ENCODE assay signal across 14 mouse cellular contexts in the genomic region with DNA sequence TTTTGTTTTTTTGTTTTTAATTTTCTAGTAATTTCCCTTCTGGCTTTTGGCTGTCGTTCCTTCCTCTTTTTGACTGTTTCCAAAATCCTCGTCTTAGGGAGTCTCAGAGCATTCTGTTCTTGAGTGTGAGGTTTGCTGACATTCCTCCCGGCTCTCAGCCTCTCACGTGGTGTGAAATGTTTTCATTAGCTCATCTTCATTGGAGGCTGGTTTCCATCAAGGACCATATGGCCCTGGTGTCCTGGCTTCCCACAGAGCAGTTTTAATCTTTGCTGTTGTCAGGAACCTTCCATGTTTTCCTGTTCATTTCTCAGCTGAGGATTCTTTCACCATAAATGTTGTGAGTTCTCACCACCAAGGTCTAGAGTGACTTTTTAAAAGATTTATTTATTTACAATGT. TPM values are rescaled to one million over a fixed set of nuclear protein-coding genes. Genes with fewer than 3 reads are reported as not detected.
DNase-seq lines count a peak whose midpoint lies in the region; ATAC-seq and TF ChIP-seq lines count a peak whose summit lies in the region.
"Had no signal": no experiment of that assay in that cellular context is flagged by ENCODE, and none has a peak within 500 bp of the region (broad histone marks: within the 10 kb centered on the region; RNA-seq: fewer than 3 reads in every experiment).

No protein-coding gene starts in this region.

- no peaks in the 10 kb centered on the region for H3K36me3 ChIP-seq in midbrain, postnatal 0 days (ENCODE audit: insufficient read depth, low read length)
- no peaks in the 10 kb centered on the region for H3K36me3 ChIP-seq in midbrain, embryonic 13.5 days
- H3K36me3 ChIP-seq in hindbrain, embryonic 11.5 days (ENCODE audit: control insufficient read depth, insufficient read depth, low read length): no peaks in the 10 kb centered on the region
- H3K36me3 ChIP-seq: G1E had no signal

- H3K27ac ChIP-seq in midbrain, postnatal 0 days (ENCODE audit: low read depth, low read length): no peak overlapping the region
- H3K27ac ChIP-seq in midbrain, embryonic 13.5 days: no peak overlapping the region
- H3K27ac ChIP-seq in hindbrain, embryonic 11.5 days (ENCODE audit: low read depth, low read length): no peak overlapping the region

- no peaks in the 10 kb centered on the region for H3K9me3 ChIP-seq in midbrain, postnatal 0 days (ENCODE audit: low read length)
- no peaks in the 10 kb centered on the region for H3K9me3 ChIP-seq in midbrain, embryonic 13.5 days
- no peaks in the 10 kb centered on the region for H3K9me3 ChIP-seq in hindbrain, embryonic 11.5 days (ENCODE audit: control insufficient read depth, low read length)
- H3K9me3 ChIP-seq: G1E had no signal

- H3K4me3 ChIP-seq in midbrain, postnatal 0 days (ENCODE audit: low read depth, low read length): no peak overlapping the region
- no peak overlapping the region for H3K4me3 ChIP-seq in midbrain, embryonic 13.5 days (replicated peaks)
- H3K4me3 ChIP-seq in hindbrain, embryonic 11.5 days (ENCODE audit: low read depth, low read length): no peak overlapping the region
- H3K4me3 ChIP-seq: erythroblast, embryonic 14.5 days had no signal

- no peak for TF ChIP-seq CTCF in midbrain, postnatal 0 days (IDR thresholded peaks at IDR 0.05)

- WGBS in midbrain, postnatal 0 days: 66% methylated on average over 4 of the region's 4 CpGs
- 74% methylated on average over 4 of the region's 4 CpGs for WGBS in midbrain, embryonic 13.5 days
- 69% methylated on average over 4 of the region's 4 CpGs for WGBS in hindbrain, embryonic 11.5 days

- peak; percentile 93 for DNase-seq in heart, adult 11 months
- no peak for DNase-seq in heart, adult 8-10 months (ENCODE audit: low spot score)
- DNase-seq in midbrain, postnatal 0 days (ENCODE audit: low spot score): peak; percentile 10
- peak; percentile 60 to 67 for DNase-seq in cerebellum, postnatal 25 days
- DNase-seq in spleen, postnatal 36 days (ENCODE audit: low spot score in 2 of 2): no peak
- no peak for DNase-seq in left cerebral cortex, adult 8-10 months (ENCODE audit: low spot score in 2 of 2)
- DNase-seq in hindbrain, embryonic 11.5 days (ENCODE audit: low spot score): no peak
- DNase-seq: adrenal gland, postnatal 10 days; liver, postnatal 0 days; right cerebral cortex, adult 18-20 months; spleen, adult 18-20 months had no signal

- H3K4me1 ChIP-seq in midbrain, postnatal 0 days (ENCODE audit: insufficient read depth, low read length): peaks cover 6% of the 10 kb centered on the region; the same call in 1 of the 2 replicates
- peaks cover 26% of the 10 kb centered on the region for H3K4me1 ChIP-seq in midbrain, embryonic 13.5 days (replicated peaks)
- H3K4me1 ChIP-seq in hindbrain, embryonic 11.5 days (replicated peaks; ENCODE audit: control insufficient read depth, insufficient read depth, low read length): no peaks in the 10 kb centered on the region

- no peak overlapping the region for H3K9ac ChIP-seq in midbrain, postnatal 0 days (replicated peaks; ENCODE audit: low read length, poor library complexity, severe bottlenecking)
- H3K9ac ChIP-seq in midbrain, embryonic 13.5 days (replicated peaks): no peak overlapping the region
- no peak overlapping the region for H3K9ac ChIP-seq in hindbrain, embryonic 11.5 days (ENCODE audit: low read depth, low read length)
- H3K9ac ChIP-seq: liver, postnatal 0 days had no signal

- no peaks in the 10 kb centered on the region for H3K27me3 ChIP-seq in midbrain, postnatal 0 days (ENCODE audit: insufficient read depth, low read length)
- no peaks in the 10 kb centered on the region for H3K27me3 ChIP-seq in midbrain, embryonic 13.5 days
- H3K27me3 ChIP-seq in hindbrain, embryonic 11.5 days (ENCODE audit: control insufficient read depth, insufficient read depth, low read length): no peaks in the 10 kb centered on the region

- H3K4me2 ChIP-seq in midbrain, postnatal 0 days (ENCODE audit: low read depth, low read length, poor library complexity, severe bottlenecking): no peak overlapping the region
- no peak overlapping the region for H3K4me2 ChIP-seq in midbrain, embryonic 13.5 days (replicated peaks)
- H3K4me2 ChIP-seq in hindbrain, embryonic 11.5 days (replicated peaks; ENCODE audit: low read depth, low read length): no peak overlapping the region

- ATAC-seq in midbrain, postnatal 0 days (ENCODE audit: low FRiP score): no peak
- ATAC-seq in midbrain, embryonic 13.5 days: no peak
- no peak for ATAC-seq in hindbrain, embryonic 11.5 days (ENCODE audit: low FRiP score)

RNA-seq across cellular contexts. Expression of a gene that starts 50.1 kb away (rescaled TPM):
- 100 to 1,000 TPM in 1 of 4 experiments, 10 to 100 TPM in 3; 87.6 to 103 (median 91.3) TPM for total RNA-seq in heart, adult 8-10 months (2022)
- total RNA-seq in midbrain, postnatal 0 days (2014; rRNA removed): 49.8 and 51.0 TPM in 2 replicates
- polyA plus RNA-seq in midbrain, postnatal 0 days (2015; fragmentation: Nextera tagmentation; extraction: Ambion mirVana): 22.9 and 24.3 TPM in 2 replicates
- 5.3 and 10.3 TPM in 2 replicates for polyA plus RNA-seq in midbrain, embryonic 13.5 days (2015; fragmentation: Nextera tagmentation; extraction: Ambion mirVana)
- 10 to 100 TPM; 42.5 to 81.2 (median 53.6) TPM for total RNA-seq in left cerebral cortex, adult 8-10 months (2022)
- 21.7 and 25.5 TPM in 2 replicates for polyA plus RNA-seq in hindbrain, embryonic 11.5 days (2014; fragmentation: Nextera tagmentation; extraction: Ambion mirVana)

Comparison
In these comparisons a context has a peak if more than half of its experiments do, and no peak if none do; other contexts are left out.
1. DNase-seq: peak in heart, adult 11 months (single experiment), midbrain, postnatal 0 days (single experiment) and cerebellum, postnatal 25 days (2 of 2); none in heart, adult 8-10 months (single experiment), spleen, postnatal 36 days (0 of 2), left cerebral cortex, adult 8-10 months (0 of 2) and hindbrain, embryonic 11.5 days (single experiment).